Mouse (Mus musculus) layer of hippocampus, postnatal 10 days (tissue): ENCODE data around the gene Matn3. TPM values are rescaled to one million over a fixed set of nuclear protein-coding genes. Genes with fewer than 3 reads are reported as not detected.
A peak's percentile ranks its signal among the peaks of the same experiment; 100 is the strongest.

Experiments used
- DNase-seq, 2 experiments: peaks; one replicate each; pipeline ENCODE4 v3.0.0; 2021; ENCODE audit warnings: low spot score in 2 of 2
- long read RNA-seq: library from polyadenylated mRNA; stranded (forward); transcript quantifications from one replicate; pipeline ENCODE4 v2.0.0, GENCODE M21; 2023
- total RNA-seq, 2 experiments: library from RNA; stranded (reverse); gene quantifications; 2 replicates each; pipeline ENCODE4 v1.2.3; 2021

Matn3 gene
- under 1 TPM in 1 of 2 experiments, not detected in 1; 0.11 TPM for total RNA-seq
- long read RNA-seq = 0 reads

DNA sequence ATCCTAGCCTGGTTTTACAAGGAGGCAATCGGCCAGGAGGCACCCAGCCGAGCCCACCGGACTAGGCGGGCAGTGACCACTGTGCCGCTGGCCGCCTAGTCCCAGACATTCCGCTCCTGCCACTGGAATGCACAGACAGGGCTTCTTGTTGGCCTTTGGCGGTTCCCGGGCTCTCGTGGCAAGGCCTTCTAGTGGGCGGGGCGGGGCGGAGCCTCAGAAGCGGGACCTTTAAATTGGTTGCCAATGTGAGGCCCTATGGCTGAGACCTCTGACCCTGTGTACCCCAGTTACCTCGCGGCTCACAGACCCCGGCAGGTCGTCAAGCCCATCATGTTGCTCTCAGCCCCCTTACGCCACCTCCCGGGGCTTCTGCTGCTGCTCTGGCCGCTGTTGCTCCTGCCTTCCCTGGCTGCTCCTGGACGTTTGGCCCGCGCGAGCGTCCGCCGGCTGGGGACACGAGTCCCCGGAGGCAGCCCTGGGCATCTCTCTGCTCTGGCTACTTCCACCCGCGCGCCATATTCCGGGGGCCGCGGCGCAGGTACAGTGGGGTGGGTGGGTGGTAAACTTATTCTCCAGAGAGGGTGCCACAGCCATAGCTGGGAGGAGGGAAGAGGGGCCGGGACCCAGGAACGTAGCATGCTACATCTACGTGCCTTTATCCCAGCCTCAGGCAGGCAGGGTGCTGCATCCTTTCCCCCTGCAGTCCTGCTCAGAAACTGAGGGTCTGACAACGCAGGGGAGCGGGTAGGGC is at the start of gene Matn3:
Matn3 (plus strand) TSS at position 216 of the 751 bp plus-strand sequence.
- DNase-seq = peak in 1 of 2 experiments; percentile 45

DNA sequence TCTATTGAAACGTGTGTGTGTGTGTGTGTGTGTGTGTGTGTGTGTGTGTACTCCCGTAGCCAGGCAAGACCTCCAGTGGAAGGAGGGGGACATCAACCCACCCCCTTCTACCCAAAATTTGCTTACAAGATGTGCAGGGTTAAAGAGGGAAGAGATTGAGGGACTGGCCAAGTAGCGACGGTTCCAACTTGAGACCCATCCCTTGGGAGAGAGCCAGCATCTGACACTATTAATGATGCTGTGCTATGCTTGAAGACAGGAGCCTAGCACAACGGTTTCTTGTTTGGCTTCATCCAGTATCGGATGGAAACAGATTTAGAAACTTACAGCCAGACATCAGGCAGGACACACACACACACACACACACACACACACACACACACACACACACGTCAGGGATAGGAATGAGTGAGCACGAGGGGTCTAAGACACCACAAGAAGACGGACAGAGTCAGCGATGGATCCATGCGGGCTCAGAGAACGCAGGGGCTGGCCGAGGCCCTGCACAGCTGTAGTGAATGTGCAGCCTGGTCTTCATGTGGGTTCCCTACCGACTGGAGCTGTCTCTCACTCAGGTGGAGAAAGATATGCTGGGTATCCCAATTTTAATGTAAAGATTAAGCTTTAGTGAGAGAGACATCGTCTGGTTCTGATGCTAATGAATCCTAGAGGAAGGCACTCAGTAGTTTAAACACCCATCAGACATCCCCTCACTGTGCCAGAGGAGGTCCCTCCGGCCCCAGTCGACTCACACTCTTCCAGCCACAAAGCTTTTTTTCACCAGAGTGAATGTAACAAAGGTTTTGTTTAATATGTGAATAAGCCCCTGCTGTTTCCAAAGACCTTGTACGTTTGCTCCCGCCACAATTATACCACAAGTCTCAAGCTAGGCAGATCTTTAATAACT is 48.6 kb upstream of the Matn3 start:
- DNase-seq = no peak

DNA sequence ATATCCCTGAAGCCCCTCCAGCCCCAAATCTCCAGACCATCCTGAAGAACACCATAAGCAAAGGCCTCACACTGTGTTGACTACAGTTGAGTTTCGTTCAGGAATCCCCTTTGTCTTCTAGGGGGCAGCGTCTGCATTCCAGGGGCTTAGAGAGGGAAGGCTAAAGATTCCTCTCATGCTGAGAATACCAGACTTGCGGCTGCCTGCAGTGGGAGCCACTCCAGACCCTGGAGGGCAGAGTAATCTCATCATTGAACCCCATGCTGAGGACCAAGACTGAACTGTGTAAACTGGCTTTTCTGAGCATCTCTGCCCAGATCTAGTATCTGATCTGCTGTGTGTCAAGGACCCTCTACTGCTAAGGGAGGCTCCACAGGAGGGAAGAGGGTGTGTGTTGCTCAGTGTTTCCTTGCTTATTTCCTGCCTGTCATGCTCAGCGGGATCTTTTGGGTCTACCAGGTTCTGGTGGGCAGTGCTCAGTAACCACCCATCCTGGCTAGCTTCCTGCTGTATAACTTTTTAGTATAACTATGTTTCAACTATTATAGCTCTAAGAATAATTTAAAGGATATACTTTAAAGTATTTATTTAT is 47.5 kb upstream of the Matn3 start:
- no peak for DNase-seq

DNA sequence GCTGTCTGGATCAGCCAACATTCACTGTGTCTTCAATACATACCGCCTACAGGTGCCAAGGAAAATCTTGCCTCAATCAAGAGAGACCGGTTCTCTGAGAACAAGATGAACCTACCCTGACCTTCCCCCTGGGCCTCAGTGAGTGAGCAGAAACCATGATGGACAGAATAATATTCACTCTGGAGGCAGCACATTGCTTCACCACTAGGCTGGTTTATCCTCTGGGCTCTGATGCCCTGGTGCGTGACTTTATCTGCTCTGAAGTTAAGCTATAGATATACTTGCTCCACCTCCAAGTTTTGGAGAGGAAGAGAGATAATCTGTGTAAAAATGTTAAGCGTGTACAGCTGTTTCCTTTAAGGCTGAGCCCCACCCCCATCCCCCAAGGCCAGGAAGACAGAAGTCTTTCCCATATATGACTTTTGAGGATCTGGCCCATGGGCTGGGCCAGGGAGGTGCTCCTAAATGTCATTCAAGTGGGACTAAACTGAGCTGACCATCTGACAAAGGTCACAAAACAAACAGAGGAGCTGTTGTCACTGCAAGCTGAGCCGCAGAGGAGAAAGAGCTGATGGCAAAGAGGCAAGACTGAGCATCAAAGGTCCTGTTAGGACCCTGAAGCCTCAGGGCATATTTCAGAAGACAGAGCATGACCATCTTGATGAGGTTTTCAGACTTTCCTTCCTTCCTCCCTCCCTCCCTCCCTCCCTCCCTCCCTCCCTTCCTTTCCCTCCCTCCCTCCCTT is 46.6 kb upstream of the Matn3 start:
- DNase-seq = no peak

DNA sequence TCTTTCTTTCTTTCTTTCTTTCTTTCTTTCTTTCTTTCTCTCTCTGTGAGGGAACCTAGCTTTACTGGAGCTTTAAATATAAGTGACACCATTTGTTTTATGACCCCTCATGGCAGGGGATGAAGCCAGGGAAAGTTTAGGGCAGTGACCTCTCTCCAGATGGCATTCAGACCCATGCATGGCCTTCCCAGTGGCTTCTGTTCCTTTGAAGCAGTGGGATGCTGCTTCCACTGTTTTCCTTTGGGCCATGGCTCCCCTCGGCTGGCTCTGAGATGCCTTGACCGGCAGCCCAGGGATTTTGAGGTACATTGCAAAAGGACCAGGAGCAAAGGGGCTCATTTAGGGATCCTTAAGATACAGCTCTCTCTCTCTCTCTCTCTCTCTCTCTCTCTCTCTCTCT is 45.8 kb upstream of the Matn3 start:
- no peak for DNase-seq

DNA sequence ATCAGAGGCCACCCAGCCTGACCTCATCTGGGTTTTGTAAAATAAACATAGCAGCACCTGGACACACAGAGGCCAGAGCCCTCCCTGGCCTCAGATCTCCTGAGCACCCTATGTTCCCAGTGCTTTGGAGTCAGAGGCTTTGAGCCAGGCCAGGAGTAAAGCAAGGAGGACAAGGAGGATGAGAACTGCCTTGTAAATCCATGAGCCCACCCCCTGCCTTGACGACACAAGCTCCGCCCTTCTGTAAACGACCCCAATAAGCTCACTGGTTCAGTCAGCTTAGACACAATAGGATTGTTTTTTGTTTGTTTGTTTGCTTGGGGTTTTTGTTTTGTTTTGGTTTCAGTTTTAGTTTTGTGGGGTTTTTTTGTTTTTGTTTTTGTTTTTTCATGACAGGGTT is 45.2 kb upstream of the Matn3 start:
- DNase-seq = no peak

DNA sequence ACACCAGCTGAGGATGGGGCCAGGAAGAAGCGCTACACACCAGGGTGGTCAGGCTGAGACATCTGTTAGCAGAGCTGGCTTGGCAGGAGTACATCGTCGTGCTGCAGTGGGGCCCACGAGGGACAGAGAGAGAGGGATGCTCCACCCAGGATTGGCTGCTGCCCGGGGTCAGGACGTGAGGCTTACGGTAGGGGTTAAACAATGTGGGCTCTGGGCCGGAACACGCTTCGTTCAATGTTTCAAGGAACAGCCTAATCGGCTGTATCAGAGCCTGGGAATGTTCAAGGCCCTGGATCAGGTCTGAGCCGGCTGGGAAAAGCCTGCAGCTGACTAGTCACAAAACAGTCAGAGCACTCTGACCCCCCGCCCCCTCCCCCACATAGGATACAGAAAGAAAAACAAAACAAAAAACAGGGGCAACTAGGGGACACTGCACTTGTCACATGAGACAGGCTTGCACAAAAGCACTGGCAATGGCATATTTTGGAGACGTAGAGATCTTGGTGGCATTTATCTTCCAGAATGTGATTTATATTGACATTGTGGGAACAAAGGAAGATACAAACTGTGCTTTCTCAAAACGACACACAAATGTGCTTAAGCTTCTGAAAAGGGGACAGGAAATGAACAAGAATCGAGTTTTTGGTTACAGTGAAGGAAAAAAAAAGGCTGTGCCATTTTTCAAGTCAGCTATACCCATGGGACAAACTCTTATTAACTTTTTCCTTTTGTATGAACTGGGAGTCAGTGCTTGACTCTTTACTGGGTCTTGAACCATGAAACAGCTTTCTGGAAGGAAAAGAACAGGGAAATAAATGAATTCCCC is 34.7 kb upstream of the Matn3 start:
- no peak for DNase-seq

DNA sequence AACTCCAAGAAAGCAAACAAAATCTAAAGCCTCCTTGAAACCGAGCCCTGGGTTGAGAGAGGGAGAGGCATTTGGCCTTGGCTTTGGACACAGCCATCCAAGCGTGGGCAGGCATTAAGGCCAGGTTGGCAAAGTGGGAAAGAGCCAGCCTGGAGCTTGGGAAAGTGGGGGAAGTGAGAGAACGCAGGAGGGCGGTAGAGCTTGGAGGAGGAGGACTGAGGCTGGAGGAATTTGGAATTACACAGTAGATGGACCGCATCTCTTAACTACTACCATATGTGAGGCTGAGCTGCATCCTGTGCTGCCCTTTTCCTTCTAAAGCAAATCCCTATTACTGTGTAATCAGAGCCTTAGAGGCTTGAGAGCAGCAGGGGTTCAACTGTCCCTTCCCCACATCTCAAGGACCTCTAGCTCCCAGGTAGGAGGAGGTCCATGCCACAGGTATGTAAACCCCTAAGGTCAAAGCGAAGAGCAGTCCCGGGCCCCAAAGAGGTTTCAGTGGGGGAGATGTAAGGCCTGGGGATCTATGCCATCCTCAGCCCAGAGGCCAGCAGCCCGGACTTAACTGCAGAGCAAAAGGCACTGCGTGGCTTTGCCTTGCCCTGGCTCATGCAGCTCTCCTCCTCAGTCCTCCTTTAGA is 33.9 kb upstream of the Matn3 start:
- no peak for DNase-seq

DNA sequence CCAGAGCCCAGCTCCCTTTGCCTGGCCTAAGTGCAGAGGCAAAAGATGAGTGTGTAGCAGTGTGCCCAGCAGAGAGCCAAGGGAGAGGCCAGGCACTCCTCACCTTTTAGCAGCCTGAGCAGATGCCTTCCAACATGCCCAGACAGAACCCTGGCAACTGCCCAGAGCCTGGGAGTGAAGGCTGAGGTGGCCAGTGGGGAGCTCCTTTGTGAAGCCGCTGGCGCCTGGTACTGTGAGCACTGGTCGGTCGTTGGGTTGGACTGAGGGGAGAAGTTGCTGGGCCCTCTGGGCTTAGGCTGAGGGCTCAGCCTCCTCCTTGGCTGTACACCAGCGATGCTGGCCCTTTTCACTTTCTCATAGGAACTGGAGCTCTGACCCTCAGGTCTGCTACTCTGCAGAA is 31.4 kb upstream of the Matn3 start:
- DNase-seq = peak; percentile 57 to 66

DNA sequence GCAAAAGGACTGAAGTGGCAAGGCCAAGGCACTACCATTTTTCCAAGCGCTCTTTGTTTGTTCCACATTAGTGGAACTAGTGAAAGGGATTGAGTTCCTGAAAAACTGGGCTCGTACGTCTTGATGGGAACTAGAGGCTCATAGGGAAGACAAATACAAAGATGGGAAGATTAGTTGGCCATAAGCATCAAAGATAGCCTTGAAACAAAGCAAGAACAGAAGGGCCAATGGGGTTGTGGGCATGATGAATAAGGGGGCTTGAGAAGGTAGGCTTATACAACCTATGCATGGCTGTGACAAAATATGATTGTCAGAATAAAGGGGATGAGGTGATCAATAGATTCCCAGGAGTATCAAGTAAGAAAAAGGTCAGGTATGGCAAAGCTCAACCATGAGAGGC is 28.5 kb upstream of the Matn3 start:
- no peak for DNase-seq

DNA sequence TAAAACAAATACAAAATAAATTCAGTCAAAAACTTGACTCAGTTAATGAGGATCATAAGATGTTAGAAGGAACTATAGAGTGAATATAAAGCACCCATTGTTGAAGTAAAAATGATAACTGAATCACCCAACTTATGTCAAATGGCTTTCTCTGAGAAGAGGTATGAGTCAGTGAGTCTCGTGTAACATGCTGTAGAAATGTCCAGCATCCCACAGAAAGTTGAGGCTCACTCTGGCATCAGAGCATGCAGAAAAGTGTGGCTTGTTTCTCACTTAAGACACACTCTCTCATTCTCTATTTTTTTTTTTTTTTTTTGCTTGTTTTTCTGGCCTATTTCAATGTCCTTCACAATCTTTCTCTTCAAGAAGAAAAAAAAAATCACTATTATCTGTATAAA is 26.7 kb upstream of the Matn3 start:
- no peak for DNase-seq

DNA sequence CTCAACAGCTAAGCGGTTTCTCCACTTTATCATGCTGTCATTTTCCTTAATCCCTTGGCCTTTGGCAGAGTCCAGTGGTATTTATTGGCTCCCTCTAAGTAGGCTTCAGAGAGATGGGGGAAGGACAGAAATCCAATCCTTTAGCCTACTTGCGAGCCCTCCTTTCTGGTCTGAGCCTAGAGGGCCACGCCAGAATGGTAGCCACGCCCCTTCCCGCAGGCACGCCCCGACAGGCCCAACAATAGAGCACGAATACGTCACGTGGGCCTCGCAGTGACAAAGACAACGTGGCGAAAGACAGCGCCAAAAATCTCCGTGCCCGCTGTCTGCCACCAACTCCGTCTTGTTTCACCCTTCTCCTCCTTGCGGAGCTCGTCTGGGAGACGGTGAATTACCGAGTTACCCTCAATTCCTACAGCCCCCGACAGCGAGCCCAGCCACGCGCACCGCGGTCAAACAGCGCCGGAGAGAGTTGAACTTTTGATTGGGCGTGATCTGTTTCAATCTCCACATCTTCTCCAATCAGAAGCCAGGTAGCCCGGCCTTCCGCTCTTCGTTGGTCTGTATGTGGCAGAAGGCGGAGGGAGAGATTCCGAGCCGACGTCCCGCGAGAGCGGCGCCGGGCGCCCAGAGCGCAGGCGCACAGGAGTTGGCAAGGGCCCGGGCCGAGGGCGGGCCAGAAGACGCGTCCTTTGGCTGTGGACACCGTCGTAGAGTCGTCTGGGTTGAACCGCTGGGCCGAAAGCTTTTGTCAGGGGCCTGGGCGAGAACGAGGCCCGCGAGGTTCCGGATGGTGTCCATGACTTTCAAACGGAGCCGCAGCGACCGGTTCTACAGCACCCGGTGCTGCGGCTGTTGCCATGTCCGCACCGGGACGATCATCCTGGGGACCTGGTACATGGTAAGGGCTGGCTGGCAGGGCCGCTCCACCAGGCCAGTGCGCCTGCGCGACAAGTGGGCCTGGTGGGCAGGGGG is 26.0 kb upstream of the Matn3 start, which contains the start of gene Laptm4a:
Laptm4a (plus strand) TSS at position 271 of the 975 bp plus-strand sequence.
- peak; percentile 95 to 98 for DNase-seq

DNA sequence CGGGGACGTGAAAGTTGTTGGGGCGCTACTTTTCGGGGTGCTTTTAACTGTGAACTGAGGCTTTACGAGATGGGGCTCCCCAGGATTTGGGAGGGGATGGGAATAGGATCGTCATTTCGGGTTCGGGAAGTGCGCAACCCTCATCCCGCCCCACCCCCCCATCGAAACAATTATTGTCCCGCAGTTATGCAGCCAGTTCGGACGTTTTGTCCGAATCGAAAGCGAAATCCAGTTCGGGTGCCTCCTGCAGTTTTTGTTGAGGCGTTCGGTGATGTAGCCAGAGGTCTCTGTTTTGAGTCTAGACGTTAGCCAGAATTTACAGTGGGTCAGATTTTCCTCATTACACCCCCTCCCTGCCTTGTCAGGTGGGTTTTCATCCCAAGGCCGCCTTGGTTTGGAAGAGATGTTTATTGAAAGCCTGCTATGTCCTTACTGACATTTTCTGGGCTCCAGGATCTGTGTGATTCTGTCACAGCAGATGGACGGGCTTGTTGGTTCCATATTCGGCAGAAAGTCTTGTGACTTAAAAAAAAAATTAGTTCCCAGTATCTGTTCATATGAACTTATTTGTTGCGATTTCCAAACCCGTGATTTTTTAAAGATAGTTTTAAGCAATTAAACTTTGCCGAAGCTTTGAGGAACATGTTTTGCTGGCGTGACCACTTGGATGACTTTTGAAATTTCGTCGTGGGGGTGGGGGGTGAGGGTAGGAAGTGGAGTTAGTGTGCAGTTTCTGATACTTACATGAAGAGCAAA is 25.2 kb upstream of the Matn3 start:
- DNase-seq = peak in 1 of 2 experiments; percentile 43

DNA sequence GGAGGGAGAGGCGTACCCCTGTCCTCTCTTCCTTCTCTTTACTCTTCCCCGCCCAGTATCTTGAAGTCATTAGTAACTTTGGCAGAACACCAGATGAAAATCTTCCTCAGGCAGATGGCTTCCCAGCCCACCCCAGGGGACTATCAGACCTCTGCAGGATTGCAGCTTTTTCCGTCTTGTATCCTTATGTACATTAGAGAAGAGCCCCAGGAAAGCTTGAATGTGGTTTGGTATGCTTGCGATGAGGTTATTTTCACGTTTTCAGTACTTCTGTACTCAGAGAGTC is 24.7 kb upstream of the Matn3 start:
- no peak for DNase-seq

DNA sequence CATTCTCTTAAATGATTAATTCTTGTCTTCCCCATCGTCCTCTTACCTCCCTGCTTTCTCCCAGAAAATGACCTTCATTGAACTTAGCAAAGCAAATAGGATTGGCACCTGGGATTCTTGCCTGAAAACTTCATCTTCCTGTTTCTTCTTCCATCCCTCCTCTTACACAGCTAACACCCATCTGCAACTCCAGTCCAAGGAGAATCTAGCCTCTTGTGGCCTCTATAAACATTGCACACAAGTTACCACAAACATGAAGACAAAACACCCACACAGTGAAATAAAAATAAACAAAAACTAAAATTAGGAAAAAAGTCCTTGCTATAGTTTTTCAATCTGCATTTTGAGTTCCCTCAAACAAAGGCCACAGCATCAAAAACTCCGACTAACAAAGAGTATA is 24.1 kb upstream of the Matn3 start:
- DNase-seq = no peak

DNA sequence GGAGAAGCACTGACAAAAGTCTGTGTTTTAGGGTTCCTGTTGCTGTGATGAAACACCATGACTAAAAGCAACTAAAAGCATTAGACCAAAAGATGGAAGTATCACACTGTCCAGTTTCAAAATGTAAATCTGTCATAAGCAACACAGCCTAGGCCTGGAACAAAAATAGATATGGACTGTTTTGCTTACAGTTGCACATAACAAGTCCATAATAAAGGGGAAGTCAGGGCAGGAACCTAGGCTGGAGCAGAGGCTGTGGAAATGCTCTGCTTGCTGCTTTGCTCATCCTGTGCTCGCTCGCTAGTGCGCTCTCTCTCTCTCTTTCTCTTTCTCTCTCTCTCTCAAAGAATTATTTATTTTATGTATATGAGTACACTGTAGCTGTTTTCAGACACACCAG is 20.1 kb upstream of the Matn3 start:
- DNase-seq = no peak

DNA sequence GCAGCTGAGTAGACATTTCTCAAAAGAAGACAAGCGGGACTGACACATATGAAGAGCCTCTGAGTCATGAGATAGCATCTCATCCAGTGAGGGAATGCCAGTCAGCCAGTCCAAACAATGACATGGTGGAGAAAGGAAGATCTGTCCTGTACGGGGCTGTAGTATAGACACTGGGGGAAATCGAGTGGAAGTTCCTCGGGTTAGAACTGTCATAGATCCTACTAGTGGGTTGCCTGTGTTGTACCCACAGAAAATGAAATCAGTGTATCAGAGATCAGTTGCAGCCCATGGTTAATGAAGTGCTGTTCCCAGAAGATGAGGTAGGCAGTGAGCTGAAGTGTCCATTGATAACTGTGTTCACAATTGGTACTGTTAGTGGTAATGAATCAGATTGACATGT is 19.0 kb upstream of the Matn3 start:
- DNase-seq = no peak

DNA sequence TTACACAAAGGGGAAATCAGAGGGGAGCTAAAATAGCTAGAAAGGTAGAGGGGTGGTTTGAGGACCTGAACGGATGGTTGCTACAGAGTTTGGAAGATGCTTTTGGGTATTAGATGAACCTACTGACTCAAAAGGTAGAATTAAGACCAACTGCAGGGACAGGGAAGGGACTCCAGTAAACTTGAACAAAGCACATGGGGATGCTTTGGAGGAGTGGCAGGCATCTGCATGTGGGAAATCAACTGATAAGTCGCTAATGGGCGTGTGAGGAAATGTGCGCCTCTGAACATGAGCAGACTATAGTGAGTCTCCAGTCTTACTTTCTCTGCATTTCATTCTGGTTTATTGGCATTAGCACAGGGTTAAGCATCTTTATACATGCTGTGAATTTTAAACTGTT is 16.6 kb upstream of the Matn3 start:
- DNase-seq = no peak
